Mouse (Mus musculus) gastrocnemius, adult 2 months (tissue): Measurements from ENCODE around the gene Cidec. TPM values are rescaled to one million over a fixed set of nuclear protein-coding genes. Genes with fewer than 3 reads are reported as not detected.

Source experiments
- DNase-seq: peaks from one replicate; pipeline ENCODE4 v3.0.0; 2022
- H3K27ac ChIP-seq: fragments of 200-600 bp; 2 replicates; pipeline ENCODE4 v1.8.1; 2022; ENCODE audit warnings: mild to moderate bottlenecking
- H3K4me3 ChIP-seq: fragments of 200-600 bp; 2 replicates; pipeline ENCODE4 v1.8.1; 2022; ENCODE audit warnings: mild to moderate bottlenecking, moderate library complexity
- CTCF ChIP-seq: fragments of 200-600 bp; IDR thresholded peaks from 2 replicates; pipeline ENCODE4 v1.8.1; 2022; ENCODE audit warnings: antibody characterized with exemption, mild to moderate bottlenecking, moderate library complexity
- intact Hi-C: fragments of 180-260 bp; cut with DNase I; formaldehyde crosslinking; loops from one replicate; pipeline ENCODE4 v1.15.1; 2025
- total RNA-seq, 2 experiments: library from RNA; stranded (reverse); gene quantifications; 2 replicates each; pipeline ENCODE4 v1.2.3; 2021

Gene Cidec
- total RNA-seq, 2 experiments from 2014 or later, result 0.97 to 5.0 TPM

GRCm38 (mm10) chr6:113469021-113469420 is 33.5 kb upstream of the Cidec start:
- DNase-seq, result peak; percentile 75
- intact Hi-C loops, result loop anchor here (1.0 kb wide), 2 partner anchors 25 to 28 kb away; no protein-coding TSS in a partner anchor
- Histone ChIP-seq H3K4me3 (peak overlapping the region; percentile 69), H3K27ac (peak overlapping the region; percentile 71)
- peak; percentile 66 for TF ChIP-seq CTCF

DNA sequence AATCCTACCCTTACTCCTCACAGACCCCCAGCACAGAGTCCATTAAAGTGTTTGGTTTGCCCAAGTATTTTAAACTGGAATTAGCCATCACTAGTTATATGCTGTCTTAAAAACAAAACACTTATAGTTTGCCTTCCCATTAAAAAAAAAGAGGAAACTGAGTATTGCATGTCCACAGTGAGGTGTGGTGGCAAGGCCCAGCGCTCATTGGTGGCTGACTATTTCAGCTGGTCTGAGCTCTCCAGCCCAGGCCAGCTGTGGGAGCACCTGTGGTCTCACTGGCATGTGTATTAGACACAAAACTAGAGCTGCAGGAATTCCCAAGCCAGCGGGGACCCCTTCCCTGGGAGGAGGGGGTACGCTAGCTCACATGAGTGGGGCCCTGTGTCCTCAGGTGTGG is 33.0 kb upstream of the Cidec start:
- no peak overlapping the region for H3K4me3 ChIP-seq
- intact Hi-C loops, result no loop called here
- DNase-seq, result no peak
- H3K27ac ChIP-seq, result no peak overlapping the region
- no peak for TF ChIP-seq CTCF

DNA sequence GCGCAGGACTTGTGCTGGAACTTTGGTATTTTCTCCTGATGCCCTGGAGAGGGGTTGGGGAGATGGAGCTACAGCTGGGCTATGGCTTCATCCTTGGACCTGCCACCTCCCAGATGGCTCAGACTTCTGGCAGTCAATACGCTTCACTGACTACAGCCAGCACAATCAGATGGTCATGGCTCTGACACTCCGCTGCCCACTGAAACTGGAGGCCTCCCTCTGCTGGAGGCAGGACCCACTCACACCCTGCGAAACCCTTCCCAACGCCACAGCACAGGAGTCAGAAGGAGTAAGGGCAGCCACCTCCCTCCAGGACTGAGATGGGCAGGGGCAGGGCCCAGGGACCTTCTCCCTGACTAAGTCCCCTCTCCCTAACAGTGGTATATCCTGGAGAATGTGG is 30.0 kb upstream of the Cidec start:
- no peak for DNase-seq
- intact Hi-C loops, result no loop called here
- no peak for TF ChIP-seq CTCF
- H3K4me3 ChIP-seq, result no peak overlapping the region
- no peak overlapping the region for H3K27ac ChIP-seq

DNA sequence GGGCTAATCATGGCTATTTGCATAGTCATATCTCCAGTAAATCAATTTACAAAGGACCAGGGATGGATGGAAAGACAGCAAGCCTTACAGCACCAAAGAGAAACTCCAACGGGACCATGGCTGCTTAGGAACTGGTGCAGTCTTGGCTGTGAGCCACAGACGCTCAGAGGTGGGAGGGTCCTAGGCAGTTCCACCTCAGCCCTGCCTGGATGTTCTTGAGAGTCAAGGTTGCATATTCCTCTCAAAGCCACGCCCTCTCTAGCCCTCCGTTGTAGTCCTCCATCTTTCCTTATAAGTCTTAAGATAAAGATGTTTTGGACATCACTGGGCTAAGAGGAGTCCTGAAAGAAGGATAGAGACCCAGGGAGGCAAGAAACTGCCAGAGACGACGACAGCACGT is 28.5 kb upstream of the Cidec start:
- DNase-seq, result no peak
- Histone ChIP-seq H3K27ac (no peak overlapping the region), H3K4me3 (no peak overlapping the region)
- intact Hi-C loops, result no loop called here
- no peak for TF ChIP-seq CTCF

GRCm38 (mm10) chr6:113458635-113459034 is 23.1 kb upstream of the Cidec start:
- intact Hi-C loops, result no loop called here
- DNase-seq, result no peak
- Histone ChIP-seq H3K27ac (no peak overlapping the region), H3K4me3 (no peak overlapping the region)
- TF ChIP-seq CTCF, result no peak

- no peak for DNase-seq
These were observed 22.5 kb upstream of the Cidec start, which contains the start of gene Il17re for GRCm38 (mm10) chr6:113457952-113458534. TSS of gene Il17re (plus strand) at chr6:113458484.

GRCm38 (mm10) chr6:113455007-113455406 is 19.4 kb upstream of the Cidec start:
- no peak overlapping the region for H3K4me3 ChIP-seq
- TF ChIP-seq CTCF, result no peak
- DNase-seq, result no peak
- intact Hi-C loops, result no loop called here
- no peak overlapping the region for H3K27ac ChIP-seq

More at GRCm38 (mm10) chr6:113457952-113458534, 22.5 kb upstream of the Cidec start, which contains the start of gene Il17re:
- Histone ChIP-seq H3K4me3 (no peak within 1 kb of the TSS), H3K27ac (no peak within 1 kb of the TSS)
- no peak for TF ChIP-seq CTCF
- intact Hi-C loops, result no loop called here

GRCm38 (mm10) chr6:113451839-113452238 is 16.3 kb upstream of the Cidec start:
- intact Hi-C loops, result no loop called here
- H3K27ac ChIP-seq, result no peak overlapping the region
- no peak overlapping the region for H3K4me3 ChIP-seq
- no peak for TF ChIP-seq CTCF
- no peak for DNase-seq

DNA sequence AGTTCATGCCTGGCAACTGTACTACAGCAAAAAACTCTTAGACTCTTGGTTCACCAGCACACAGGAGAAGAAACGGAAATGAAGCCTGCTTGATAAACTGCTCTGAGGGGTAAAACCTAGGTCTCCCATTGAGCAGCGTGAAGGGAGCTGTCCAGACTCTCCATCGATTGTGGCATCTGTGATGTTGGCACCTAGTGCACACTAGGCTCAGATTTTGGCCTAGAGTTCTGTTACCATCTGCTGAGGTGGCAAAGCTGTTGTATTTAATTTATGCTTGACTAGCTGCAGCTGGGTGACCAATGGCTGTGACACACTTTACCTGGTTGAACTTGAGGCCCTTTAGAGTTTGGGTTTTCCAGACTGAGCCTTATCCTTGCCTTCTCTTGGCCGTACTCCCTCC is 12.1 kb upstream of the Cidec start:
- TF ChIP-seq CTCF, result no peak
- Histone ChIP-seq H3K4me3 (no peak overlapping the region), H3K27ac (no peak overlapping the region)
- intact Hi-C loops, result no loop called here
- DNase-seq, result no peak

DNA sequence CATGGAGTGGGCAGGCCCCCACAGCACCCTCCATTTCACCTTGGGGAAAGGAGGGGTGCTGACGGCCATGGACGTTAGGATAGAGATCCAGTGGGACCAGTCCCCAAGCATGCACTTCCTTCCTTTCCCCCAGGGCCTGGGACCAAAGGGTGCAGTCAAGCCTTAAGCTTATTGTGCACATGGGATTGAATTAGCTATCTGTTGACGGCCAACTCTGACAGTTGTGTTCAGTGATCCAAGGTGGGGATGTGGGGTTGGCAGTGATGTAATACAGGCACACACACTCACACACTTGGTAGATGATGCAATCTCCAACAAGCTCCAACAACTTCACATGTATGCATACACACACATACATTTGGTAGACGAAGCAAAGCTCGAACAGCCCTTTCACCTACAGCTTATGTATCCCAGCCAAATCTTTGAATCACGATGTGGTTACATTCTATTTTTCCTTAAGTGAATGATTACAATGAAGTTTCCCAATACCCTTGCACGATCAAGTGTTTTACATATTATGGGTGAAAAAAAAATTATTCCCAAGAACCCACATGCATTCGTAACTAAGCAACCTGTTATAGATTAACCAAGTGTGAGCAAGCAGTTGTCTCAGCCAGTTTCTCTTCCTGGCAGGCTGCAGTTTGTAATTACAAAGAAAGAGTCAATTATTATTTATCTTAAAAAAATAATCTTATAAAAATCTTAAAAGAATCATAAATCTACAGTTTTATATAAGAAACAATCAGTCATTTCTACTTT is 8.8 kb upstream of the Cidec start:
- no peak for DNase-seq
- intact Hi-C loops, result loop anchor here (5.0 kb wide), 2 partner anchors 38 to 238 kb away; partner anchors contain the start of gene Creld1
- Histone ChIP-seq H3K4me3 (no peak overlapping the region), H3K27ac (no peak overlapping the region)
- no peak for TF ChIP-seq CTCF

DNA sequence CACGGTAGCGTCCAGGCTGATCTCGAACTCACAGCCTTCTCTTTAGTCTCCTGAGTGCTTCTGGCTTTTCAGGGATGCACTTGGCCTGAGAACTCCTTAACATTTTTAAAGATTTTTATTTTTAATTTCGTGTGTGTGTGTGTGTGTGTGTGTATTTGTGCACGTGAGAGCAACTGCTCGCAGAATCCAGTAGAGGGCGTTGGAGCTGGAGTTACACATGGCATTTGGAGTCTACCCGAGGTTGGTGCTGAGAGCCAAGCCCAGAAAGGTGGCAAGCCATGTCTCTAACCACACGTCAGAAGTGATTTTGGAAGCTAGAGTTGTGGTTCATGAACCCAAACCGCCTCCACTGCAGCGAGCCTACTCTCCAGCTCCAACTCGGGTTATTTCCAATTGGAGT is 7.5 kb upstream of the Cidec start:
- peak; percentile 25; the same call in 1 of the 2 replicates for TF ChIP-seq CTCF
- intact Hi-C loops, result loop anchor here (2.0 to 5.0 kb wide), 3 partner anchors 22 to 239 kb away; partner anchors contain the start of gene Creld1
- DNase-seq, result no peak
- Histone ChIP-seq H3K27ac (peak overlapping the region; percentile 91), H3K4me3 (peak overlapping the region; percentile 88)

DNA sequence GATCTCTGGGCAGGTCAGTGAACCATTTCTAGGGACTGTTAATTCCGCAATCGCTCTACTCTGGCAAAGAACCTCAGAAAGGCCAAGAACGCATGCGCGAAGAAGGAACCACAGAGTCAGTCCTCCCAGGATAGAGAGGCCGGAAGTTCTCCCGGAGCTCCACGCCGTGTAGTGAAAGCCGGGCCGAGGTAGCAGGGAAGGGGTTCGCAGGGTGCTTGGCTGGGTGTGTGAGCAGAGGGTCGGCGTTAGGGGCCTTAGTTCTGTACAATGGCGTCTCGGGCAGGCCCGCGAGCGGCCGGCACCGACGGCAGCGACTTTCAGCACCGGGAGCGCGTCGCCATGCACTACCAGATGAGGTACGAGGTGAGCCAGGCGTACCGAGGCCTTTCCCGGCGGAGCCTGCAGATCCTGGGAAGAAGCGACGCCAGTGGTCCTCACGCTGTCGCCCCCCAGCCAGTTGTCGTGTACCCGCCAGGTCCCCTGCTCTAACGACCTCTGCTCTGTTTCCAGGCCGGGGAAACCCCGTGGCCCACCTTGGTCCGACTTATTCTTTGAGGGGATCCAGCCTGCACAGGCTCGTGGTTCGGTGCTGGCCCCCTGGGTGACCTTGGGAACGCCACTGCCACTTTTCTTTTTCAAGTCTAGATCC is 7.0 kb upstream of the Cidec start, which contains the start of gene Jagn1:
Jagn1 (plus strand) TSS at position 128 of the 649 bp plus-strand sequence.
- intact Hi-C loops, result loop anchor here (2.0 to 5.0 kb wide), 3 partner anchors 22 to 240 kb away; partner anchors contain the start of gene Creld1
- H3K27ac ChIP-seq, result peak within 1 kb of the TSS; percentile 91
- peak within 1 kb of the TSS; percentile 88 for H3K4me3 ChIP-seq
- TF ChIP-seq CTCF, result no peak
- DNase-seq, result peak; percentile 92

GRCm38 (mm10) chr6:113442087-113442441 is 6.5 kb upstream of the Cidec start:
- H3K27ac ChIP-seq, result peak overlapping the region; percentile 91

More at GRCm38 (mm10) chr6:113442087-113442441, 6.5 kb upstream of the Cidec start:
- peak overlapping the region; percentile 88 for H3K4me3 ChIP-seq
- no peak for TF ChIP-seq CTCF
- DNase-seq, result no peak
- intact Hi-C loops, result loop anchor here (2.0 to 5.0 kb wide), 3 partner anchors 21 to 240 kb away; partner anchors contain the start of gene Creld1
